24 mouse cellular contexts compared by ENCODE assay signal in genomic region chr4:125656031-125656430, GRCm38 (mm10).
"Had no signal": no experiment of that assay in that cellular context is flagged by ENCODE, and none has a peak within 500 bp of the region (broad histone marks: within the 10 kb centered on the region; RNA-seq: fewer than 3 reads in every experiment).

No protein-coding gene starts in this region.

- H3K27me3 ChIP-seq: intestine, embryonic 15.5 days; liver, embryonic 13.5 days; liver, embryonic 15.5 days had no signal

- H3K4me2 ChIP-seq: heart, embryonic 12.5 days; intestine, embryonic 15.5 days; limb, embryonic 12.5 days; liver, embryonic 11.5 days; liver, embryonic 13.5 days; liver, embryonic 15.5 days had no signal

- DNase-seq: gastrocnemius, adult 2 months; gastrocnemius, postnatal 10 days; gastrocnemius, postnatal 25 days; heart, adult 18-20 months; heart, postnatal 10 days; heart, postnatal 4 days; kidney, adult 18-20 months; kidney, adult 8-10 months; kidney, postnatal 10 days; kidney, postnatal 25 days; kidney, postnatal 4 days; liver; liver, embryonic 13.5 days had no signal

- ATAC-seq: inflammation-experienced regulatory T-cells, adult 6 months; intestine, embryonic 15.5 days; intestine, postnatal 0 days had no signal

- H3K27ac ChIP-seq: gastrocnemius, adult 2 months; heart, embryonic 10.5 days; intestine, embryonic 15.5 days; layer of hippocampus, adult 2 months; left cerebral cortex, adult 2 months; limb, embryonic 10.5 days; limb, embryonic 12.5 days; liver, embryonic 13.5 days; liver, embryonic 15.5 days had no signal

- H3K36me3 ChIP-seq: heart, embryonic 10.5 days; heart, embryonic 12.5 days; intestine, embryonic 15.5 days; limb, embryonic 10.5 days; limb, embryonic 12.5 days; liver, embryonic 13.5 days; liver, embryonic 15.5 days had no signal

- H3K4me1 ChIP-seq: liver, embryonic 13.5 days; liver, embryonic 15.5 days had no signal

- H3K4me3 ChIP-seq: gastrocnemius, adult 2 months; heart, embryonic 10.5 days; heart, embryonic 12.5 days; intestine, embryonic 15.5 days; layer of hippocampus, adult 2 months; left cerebral cortex, adult 2 months; limb, embryonic 10.5 days; limb, embryonic 12.5 days; liver, embryonic 13.5 days; liver, embryonic 15.5 days had no signal

- H3K9ac ChIP-seq: heart, embryonic 12.5 days; intestine, embryonic 15.5 days; limb, embryonic 12.5 days; liver, embryonic 13.5 days; liver, embryonic 15.5 days had no signal

- H3K9me3 ChIP-seq: heart, embryonic 10.5 days; heart, embryonic 12.5 days; intestine, embryonic 15.5 days; limb, embryonic 10.5 days; limb, embryonic 12.5 days; liver, embryonic 13.5 days; liver, embryonic 15.5 days had no signal
